Mouse (Mus musculus) bone marrow macrophage, adult 2 months (primary cell): ENCODE data around the gene Gm10775.

ENCODE experiments used
- CTCF ChIP-seq: IDR thresholded peaks from 2 replicates; pipeline ENCODE4 v1.5.1; 2012; ENCODE audit warnings: low read depth, mild to moderate bottlenecking, low read length, moderate library complexity
- POLR2A ChIP-seq: IDR thresholded peaks from 2 replicates; pipeline ENCODE4 v1.6.1; 2012; ENCODE audit warnings: mild to moderate bottlenecking, low read depth, low read length, borderline replicate concordance

DNA sequence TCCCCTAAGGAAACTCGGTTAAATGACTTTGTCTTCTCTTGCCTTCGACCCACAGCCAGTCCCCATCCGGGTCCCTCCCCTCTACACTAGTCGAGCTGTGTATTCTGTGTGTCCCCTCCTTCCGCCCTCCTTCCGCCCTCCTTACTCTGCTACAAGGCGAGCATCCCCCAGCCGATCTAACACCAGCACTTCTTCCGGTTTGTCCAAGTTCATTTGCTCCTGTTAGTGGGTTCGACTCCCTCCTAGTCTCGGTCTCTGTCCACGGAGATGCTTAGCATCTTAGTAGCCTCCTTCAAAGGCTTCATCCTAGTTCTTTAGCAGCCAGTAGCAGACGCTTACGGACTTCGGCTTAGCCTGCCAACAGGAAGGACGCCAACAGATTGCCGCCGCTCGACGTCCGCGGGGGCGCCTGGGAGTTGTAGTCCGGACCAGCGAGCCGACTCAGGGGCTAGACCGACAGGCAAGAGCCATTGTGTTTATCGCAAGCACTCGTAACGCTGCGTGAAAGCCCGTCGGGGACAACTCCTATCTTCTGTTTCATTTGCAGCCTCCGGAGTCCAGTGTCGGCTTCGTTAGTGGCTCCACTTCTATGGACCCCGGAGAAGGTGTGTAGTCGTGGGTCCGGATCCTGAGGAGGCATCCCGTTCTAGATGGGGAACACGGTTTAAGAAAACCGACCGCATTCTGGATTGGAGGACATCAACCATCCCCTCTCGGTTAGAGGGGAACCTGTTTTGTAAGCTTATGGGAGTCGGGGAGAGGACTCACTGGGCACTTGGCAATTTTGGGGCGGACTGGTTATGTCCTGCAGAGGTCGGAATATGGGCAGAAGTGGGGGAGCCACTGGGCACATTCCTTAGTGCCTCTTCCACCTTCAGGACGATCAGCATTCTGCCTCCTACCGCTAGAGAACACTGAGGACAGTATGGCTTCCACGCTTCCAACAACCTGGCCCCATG, 19.3 kb downstream of the Gm10775 start, which contains the start of gene Zfp369:
- TF ChIP-seq POLR2A: no peak
- no peak for TF ChIP-seq CTCF
